Mouse (Mus musculus): ENCODE results near the gene Amdhd2. TPM values are rescaled to one million over a fixed set of nuclear protein-coding genes. Genes with fewer than 3 reads are reported as not detected.

Gene Amdhd2
- polyA plus RNA-seq, 1 experiment, result 57.6 TPM

DNA sequence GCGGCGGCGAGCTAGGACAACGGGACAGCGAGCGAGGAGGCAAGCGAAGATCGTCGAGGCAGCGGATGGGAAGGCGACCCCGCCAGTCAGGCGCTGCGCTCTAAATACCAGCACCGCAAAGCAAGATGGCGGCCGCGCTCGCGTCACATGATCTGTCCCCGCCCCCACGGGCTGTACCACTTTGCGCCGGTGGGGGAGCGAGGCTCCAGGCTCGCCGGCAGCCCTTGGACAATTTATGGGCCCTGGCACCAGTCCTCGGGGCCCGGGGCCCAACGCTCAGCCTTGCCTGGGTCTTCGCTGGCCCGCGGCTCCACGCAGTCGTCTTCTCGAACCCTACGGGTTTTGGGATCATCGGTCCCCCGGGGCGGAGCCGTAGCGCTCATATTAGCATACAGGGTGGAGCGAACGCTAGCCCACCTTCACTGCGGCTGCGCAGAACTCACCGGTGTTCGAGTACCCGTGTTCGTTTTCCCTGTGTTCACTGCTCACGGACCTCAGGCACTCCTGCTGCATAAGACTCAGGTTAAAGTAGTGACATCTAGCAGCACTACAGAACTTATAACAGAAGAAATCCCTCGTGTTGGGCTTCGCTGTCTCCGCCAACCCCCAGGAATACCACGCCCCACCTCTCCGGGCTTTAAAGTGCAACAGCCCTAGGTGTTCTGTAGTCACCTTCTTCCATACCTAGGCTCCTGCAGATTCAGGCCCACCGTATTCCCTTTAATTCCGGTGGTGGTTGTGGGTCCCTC, 5.9 kb upstream of the Amdhd2 start, which contains the start of gene Atp6v0c:
Atp6v0c (minus strand) TSS at position 386 of the 749 bp plus-strand sequence.
- H3K36me3 ChIP-seq (ENCODE audit: control insufficient read depth, insufficient read depth, low read length), result peaks cover 6% of the 10 kb centered on the region; the same call in 1 of the 2 replicates
- H3K27ac ChIP-seq (ENCODE audit: control insufficient read depth, insufficient read depth, low read length), result peak within 1 kb of the TSS; percentile 70
- under 1% methylated on average over 58 of the region's 58 CpGs for WGBS
- peaks cover 17% of the 10 kb centered on the region for H3K4me1 ChIP-seq (replicated peaks; ENCODE audit: control insufficient read depth, insufficient read depth, low read length)
- H3K4me3 ChIP-seq (ENCODE audit: control insufficient read depth, insufficient read depth, low read length), result peak within 1 kb of the TSS; percentile 83
- no peaks in the 10 kb centered on the region for H3K27me3 ChIP-seq (ENCODE audit: control insufficient read depth, insufficient read depth, low read length)
- peak; percentile 92 for DNase-seq
- TF ChIP-seq CTCF (IDR thresholded peaks at IDR 0.05; ENCODE audit: borderline replicate concordance, control insufficient read depth, extremely low read depth, insufficient read depth, low read length, poor library complexity) (peak; percentile 38; the same call in 1 of the 2 replicates), POLR2A (IDR thresholded peaks at IDR 0.05; ENCODE audit: control insufficient read depth, extremely low read depth, insufficient read depth, low read length, poor library complexity) (peak; percentile 80)

DNA sequence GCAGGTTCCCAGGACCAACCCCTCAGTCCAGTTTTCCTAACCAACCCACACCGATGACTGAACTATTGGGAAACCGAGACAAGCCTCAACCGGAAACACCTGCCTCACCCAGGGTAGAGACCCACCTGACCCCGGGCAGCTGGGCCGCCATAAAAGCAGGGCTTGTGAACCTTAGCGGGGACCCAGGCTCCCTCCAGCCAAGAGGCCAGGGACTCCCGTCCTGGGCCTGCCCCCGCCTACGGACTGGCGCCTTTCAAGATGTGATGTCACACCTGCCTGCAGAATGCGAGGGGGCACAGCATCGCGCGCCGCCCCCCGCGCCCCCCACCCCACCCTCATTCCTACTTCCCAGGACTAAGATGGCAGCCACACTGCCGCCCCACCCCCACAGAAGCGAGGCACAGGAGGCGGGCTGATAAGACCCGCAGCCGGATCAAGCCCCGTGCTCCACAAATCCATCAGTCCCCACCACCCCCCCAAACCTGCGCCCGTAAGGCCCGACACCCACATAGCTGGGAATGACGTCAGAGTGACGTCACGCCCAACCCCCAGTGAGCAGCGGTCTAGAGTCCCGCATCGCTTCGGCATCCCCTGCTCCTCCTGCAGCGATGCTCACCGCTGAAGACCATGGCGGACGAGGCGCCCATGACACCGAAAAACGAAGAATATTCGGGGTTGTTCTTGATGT, 5.2 kb upstream of the Amdhd2 start:
- under 1% methylated on average over 41 of the region's 41 CpGs for WGBS
- H3K27ac ChIP-seq (ENCODE audit: control insufficient read depth, insufficient read depth, low read length), result peak overlapping the region; percentile 65

DNA sequence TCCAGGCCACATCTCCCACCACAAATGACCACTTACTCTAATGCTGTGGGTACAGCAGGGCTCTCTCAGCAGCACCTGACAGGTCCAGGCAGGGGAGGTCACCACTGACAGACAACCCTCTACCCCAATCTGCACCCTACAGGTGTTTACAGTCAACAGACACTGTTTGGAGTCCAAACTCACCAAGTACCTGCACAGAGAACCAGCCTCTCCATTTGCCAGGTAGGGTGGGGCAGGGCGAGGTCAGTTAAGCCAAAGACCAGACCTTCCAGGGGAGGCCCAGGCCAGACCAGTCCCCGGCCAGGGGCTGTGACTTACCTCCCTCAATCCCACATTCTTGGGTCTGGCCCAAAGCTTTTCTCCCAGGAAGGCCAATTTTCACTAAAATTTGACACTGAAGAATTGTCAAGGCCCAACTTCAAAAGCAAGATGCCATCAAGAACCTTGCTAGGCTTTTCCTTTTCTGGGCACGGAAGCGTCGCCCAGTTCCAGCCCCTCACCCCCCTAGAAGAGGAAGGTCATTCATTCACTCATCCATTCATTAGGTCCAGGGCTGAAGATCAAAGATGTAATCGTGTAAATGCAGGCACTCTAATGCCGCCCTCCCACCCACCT, 4.4 kb upstream of the Amdhd2 start:
- H3K27me3 ChIP-seq (ENCODE audit: control insufficient read depth, insufficient read depth, low read length), result no peaks in the 10 kb centered on the region
- H3K36me3 ChIP-seq (ENCODE audit: control insufficient read depth, insufficient read depth, low read length), result peaks cover 6% of the 10 kb centered on the region; the same call in 1 of the 2 replicates
- DNase-seq, result no peak
- H3K4me3 ChIP-seq (ENCODE audit: control insufficient read depth, insufficient read depth, low read length), result peak overlapping the region; percentile 83
- peak overlapping the region; percentile 56; the same call in 1 of the 2 replicates for H3K27ac ChIP-seq (ENCODE audit: control insufficient read depth, insufficient read depth, low read length)
- 46% methylated on average over 7 of the region's 7 CpGs for WGBS
- peaks cover 21% of the 10 kb centered on the region for H3K4me1 ChIP-seq (replicated peaks; ENCODE audit: control insufficient read depth, insufficient read depth, low read length)
- TF ChIP-seq CTCF (IDR thresholded peaks at IDR 0.05; ENCODE audit: borderline replicate concordance, control insufficient read depth, extremely low read depth, insufficient read depth, low read length, poor library complexity), result no peak
- TF ChIP-seq POLR2A (IDR thresholded peaks at IDR 0.05; ENCODE audit: control insufficient read depth, extremely low read depth, insufficient read depth, low read length, poor library complexity), result no peak

More for the DNA sequence above, 5.2 kb upstream of the Amdhd2 start:
- peak; percentile 67 for DNase-seq
- Histone ChIP-seq H3K27me3 (ENCODE audit: control insufficient read depth, insufficient read depth, low read length) (no peaks in the 10 kb centered on the region), H3K36me3 (ENCODE audit: control insufficient read depth, insufficient read depth, low read length) (peaks cover 6% of the 10 kb centered on the region; the same call in 1 of the 2 replicates), H3K4me1 (replicated peaks; ENCODE audit: control insufficient read depth, insufficient read depth, low read length) (peaks cover 17% of the 10 kb centered on the region), H3K4me3 (ENCODE audit: control insufficient read depth, insufficient read depth, low read length) (peak overlapping the region; percentile 83)
- TF ChIP-seq CTCF (IDR thresholded peaks at IDR 0.05; ENCODE audit: borderline replicate concordance, control insufficient read depth, extremely low read depth, insufficient read depth, low read length, poor library complexity) (peak; percentile 13; the same call in 1 of the 2 replicates), POLR2A (IDR thresholded peaks at IDR 0.05; ENCODE audit: control insufficient read depth, extremely low read depth, insufficient read depth, low read length, poor library complexity) (no peak)

DNA sequence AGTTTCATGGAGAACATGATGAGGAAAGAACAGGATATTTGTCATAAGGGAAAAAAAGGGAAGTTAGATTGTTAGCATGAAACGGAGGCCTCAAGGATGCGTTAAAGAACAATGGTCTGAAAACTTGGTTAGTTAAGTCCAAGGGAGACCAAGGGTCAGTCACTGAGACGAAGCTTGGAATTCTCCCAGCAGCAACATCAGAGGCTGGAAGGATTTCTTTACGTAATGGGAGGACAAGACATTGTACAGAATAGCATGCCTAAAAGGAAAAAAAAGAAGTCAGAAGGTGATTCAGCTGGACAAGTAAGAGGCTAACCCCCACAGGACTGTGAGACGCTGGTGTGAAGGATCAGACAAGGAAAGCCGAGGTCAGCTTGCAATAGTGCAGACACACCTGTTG, 3.6 kb upstream of the Amdhd2 start:
- 78% methylated on average over 6 of the region's 6 CpGs for WGBS
- Histone ChIP-seq H3K4me3 (ENCODE audit: control insufficient read depth, insufficient read depth, low read length) (no peak overlapping the region), H3K27ac (ENCODE audit: control insufficient read depth, insufficient read depth, low read length) (no peak overlapping the region), H3K36me3 (ENCODE audit: control insufficient read depth, insufficient read depth, low read length) (peaks cover 6% of the 10 kb centered on the region; the same call in 1 of the 2 replicates), H3K27me3 (ENCODE audit: control insufficient read depth, insufficient read depth, low read length) (no peaks in the 10 kb centered on the region), H3K4me1 (replicated peaks; ENCODE audit: control insufficient read depth, insufficient read depth, low read length) (peaks cover 27% of the 10 kb centered on the region)
- TF ChIP-seq CTCF (IDR thresholded peaks at IDR 0.05; ENCODE audit: borderline replicate concordance, control insufficient read depth, extremely low read depth, insufficient read depth, low read length, poor library complexity) (no peak), POLR2A (IDR thresholded peaks at IDR 0.05; ENCODE audit: control insufficient read depth, extremely low read depth, insufficient read depth, low read length, poor library complexity) (no peak)
- DNase-seq, result no peak

DNA sequence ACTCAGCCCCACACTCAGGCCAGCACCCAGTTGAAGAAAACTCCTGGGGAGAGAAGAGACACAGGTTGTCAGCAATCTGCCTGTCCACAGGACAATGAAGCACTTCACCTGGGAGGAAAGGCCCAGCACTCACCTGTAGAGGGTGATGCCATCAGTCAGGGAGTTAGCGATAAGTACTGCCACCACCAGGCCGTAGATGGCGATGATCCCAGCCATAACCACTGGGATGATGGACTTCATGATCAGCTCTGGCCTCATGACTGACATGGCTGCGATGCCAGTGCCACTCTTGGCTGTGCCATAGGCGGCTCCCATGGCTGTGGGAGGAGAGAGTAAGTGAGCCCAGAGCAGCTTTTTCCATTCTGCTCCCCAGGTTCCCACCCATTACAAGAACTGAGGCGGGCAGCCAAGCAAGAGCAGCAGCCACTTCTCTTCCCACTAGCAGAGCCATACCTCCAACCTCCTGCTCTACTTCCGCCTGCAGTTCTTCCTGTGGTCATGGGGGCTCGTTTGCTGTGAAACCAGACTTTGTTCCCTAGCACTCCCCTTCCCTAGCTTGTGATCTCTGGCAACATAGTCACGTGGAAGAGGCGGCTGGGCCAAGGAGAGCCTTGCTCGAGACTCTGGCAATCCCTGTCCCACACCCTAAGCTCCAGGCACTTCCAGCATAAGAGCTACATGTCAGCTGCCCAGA, 1.1 kb upstream of the Amdhd2 start:
- 85% methylated on average over 11 of the region's 11 CpGs for WGBS
- no peak for TF ChIP-seq CTCF (IDR thresholded peaks at IDR 0.05; ENCODE audit: borderline replicate concordance, control insufficient read depth, extremely low read depth, insufficient read depth, low read length, poor library complexity)
- TF ChIP-seq POLR2A (IDR thresholded peaks at IDR 0.05; ENCODE audit: control insufficient read depth, extremely low read depth, insufficient read depth, low read length, poor library complexity), result no peak
- DNase-seq, result no peak
- H3K36me3 ChIP-seq (ENCODE audit: control insufficient read depth, insufficient read depth, low read length), result peaks cover 6% of the 10 kb centered on the region; the same call in 1 of the 2 replicates
- H3K4me3 ChIP-seq (ENCODE audit: control insufficient read depth, insufficient read depth, low read length), result no peak overlapping the region
- H3K4me1 ChIP-seq (replicated peaks; ENCODE audit: control insufficient read depth, insufficient read depth, low read length), result peaks cover 21% of the 10 kb centered on the region
- H3K27me3 ChIP-seq (ENCODE audit: control insufficient read depth, insufficient read depth, low read length), result no peaks in the 10 kb centered on the region
- H3K27ac ChIP-seq (ENCODE audit: control insufficient read depth, insufficient read depth, low read length), result no peak overlapping the region
